Mouse (Mus musculus): ENCODE results near the gene Gja3.

- TF ChIP-seq CTCF (IDR thresholded peaks at IDR 0.05; ENCODE audit: low read depth): no peak
- no peak for TF ChIP-seq EP300 (optimal IDR thresholded peaks at IDR 0.05)
Observed at GRCm38 (mm10) chr14:57105111-57105510, 47.2 kb upstream of the Gja3 start.

Data from stomach, postnatal 0 days (tissue).